Mouse (Mus musculus): ENCODE results near the gene Spred1.

DNA sequence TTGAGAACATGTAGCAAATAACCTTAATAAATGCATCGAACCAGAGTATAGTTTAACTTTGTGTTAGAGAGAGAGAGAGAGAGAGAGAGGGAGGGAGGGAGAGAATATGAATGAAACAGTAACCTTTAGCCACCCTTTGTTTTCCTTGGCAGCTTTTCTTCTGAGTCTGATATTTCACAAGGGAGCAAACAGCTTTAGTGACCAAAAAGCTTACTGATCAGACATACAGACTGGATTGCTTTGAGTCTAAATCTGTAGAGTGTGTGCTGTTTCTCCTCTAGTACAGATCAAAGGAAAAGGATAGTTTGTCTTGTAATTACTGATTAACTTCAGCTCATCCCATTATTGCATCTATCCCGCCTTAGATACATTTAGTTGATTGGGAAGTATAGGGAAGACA lies 8.0 kb downstream of the Spred1 start:
- no peak for TF ChIP-seq CTCF (IDR thresholded peaks at IDR 0.05; ENCODE audit: extremely low read depth, insufficient read depth, low read length)
- no peak for TF ChIP-seq POLR2A (IDR thresholded peaks at IDR 0.05; ENCODE audit: extremely low read depth, insufficient read depth, low read length)
